15 mouse cellular contexts compared by ENCODE assay signal in the genomic region with DNA sequence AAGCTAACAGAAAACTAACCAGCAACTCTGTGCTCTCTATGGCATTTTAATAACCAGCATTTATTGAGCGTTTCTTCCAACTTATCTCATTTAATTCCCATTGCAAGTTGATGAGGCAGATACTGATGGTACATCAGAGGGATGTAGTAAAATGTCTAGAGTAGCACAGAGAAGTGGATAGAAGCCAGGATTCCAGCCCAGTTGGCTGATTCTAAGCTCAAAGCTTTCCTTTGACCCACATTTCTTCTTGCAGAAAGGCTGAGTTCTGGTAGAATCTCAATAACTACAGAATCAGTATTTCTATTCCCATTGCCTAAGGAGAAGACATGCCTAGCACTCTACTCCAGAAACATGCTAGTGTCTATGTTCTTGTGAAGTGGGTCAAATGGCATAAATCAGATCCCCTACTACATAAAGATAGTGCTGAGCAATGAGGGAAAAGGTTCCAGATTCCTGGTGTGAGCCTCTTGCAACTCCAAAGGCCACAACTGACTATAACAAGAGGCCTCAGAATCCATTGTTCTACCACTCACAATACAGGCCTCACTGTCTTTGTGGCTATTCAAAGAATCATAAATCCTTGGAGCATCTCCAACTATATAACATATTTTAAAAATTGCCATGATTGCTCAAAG.
"Had no signal": no experiment of that assay in that cellular context is flagged by ENCODE, and none has a peak within 500 bp of the region (broad histone marks: within the 10 kb centered on the region; RNA-seq: fewer than 3 reads in every experiment).

No protein-coding gene starts in this region.

- H3K27ac ChIP-seq: neural tube, embryonic 15.5 days; stomach, embryonic 15.5 days; stomach, postnatal 0 days had no signal

- H3K36me3 ChIP-seq: neural tube, embryonic 15.5 days; stomach, embryonic 15.5 days had no signal

- DNase-seq: retina, postnatal 1 day; right cerebral cortex, adult 18-20 months; right cerebral cortex, postnatal 14 days; right cerebral cortex, postnatal 25 days; right cerebral cortex, postnatal 4 days; spleen, adult 18-20 months; thymus, adult 18-20 months; thymus, adult 2 months; thymus, postnatal 14 days; thymus, postnatal 25 days; thymus, postnatal 36 days; thymus, postnatal 4 days had no signal

- H3K9ac ChIP-seq: neural tube, embryonic 15.5 days; stomach, embryonic 15.5 days had no signal

- H3K4me2 ChIP-seq: neural tube, embryonic 15.5 days; stomach, embryonic 15.5 days had no signal

- H3K27me3 ChIP-seq: neural tube, embryonic 15.5 days; stomach, embryonic 15.5 days had no signal

- H3K4me3 ChIP-seq: neural tube, embryonic 15.5 days; stomach, embryonic 15.5 days had no signal

- H3K4me1 ChIP-seq: stomach, embryonic 15.5 days had no signal

- H3K9me3 ChIP-seq: neural tube, embryonic 15.5 days; stomach, embryonic 15.5 days had no signal
